Mouse (Mus musculus) stomach, postnatal 0 days (tissue): Measurements from ENCODE around the gene Fam171a2.

Experiments
- CTCF ChIP-seq: IDR thresholded peaks from 2 replicates; pipeline ENCODE4 v1.5.1; 2016; ENCODE audit warnings: antibody characterized with exemption, low read depth, mild to moderate bottlenecking, moderate library complexity
- EP300 ChIP-seq: optimal IDR thresholded peaks from 2 replicates; pipeline ENCODE3; 2016; ENCODE audit warnings: antibody characterized with exemption

DNA sequence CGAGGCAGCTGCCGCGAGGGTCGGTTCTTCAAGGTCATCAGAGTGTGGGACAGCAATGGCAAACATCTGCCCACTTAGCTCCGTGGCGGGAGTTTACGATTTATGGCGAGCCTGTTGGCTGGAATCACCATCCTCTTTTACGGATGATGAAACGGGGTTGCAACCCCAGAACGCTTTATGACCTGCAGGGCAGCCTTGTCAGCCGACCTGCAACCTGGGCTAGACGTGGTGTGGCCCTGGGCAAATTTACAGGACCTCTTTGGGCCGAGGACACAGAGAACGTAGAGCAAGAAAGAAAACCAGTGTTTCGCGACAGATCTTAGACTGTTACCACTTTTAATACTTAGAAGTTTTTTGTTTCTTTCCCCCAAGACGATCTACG lies 39.7 kb downstream of the Fam171a2 start, which contains the start of gene Slc25a39:
- TF ChIP-seq CTCF (no peak), EP300 (no peak)
